Mouse (Mus musculus) c-Kit-negative CD71-positive TER-119-positive erythroid progenitor cells, embryonic 14.5 days (primary cell): ENCODE data around the gene Abcg5.

Experiments
- DNase-seq: peaks from one replicate; pipeline ENCODE4 v3.0.0-alpha.2; 2013; ENCODE audit warnings: low read depth, low spot score

Gene Abcg5

DNA sequence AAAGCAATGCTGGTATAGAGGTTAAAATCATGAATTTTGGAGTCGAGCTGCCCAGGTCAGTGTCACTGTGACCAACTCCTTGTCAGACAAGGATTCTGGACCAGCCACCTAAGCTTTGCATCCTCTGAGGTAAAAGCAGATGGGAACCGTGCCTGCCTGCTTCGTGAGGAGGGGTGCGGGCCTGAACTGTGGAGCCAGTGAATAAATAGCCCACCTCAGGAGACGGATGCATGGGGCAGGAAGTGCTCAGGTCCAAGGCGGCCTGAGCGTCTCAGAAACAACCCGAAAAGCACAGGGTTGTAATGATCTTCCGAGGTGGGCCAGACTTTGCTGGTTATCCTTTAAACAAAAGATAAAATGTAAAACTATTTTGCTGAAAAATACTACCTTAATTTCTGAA lies 37.7 kb downstream of the Abcg5 start:
- DNase-seq = no peak

DNA sequence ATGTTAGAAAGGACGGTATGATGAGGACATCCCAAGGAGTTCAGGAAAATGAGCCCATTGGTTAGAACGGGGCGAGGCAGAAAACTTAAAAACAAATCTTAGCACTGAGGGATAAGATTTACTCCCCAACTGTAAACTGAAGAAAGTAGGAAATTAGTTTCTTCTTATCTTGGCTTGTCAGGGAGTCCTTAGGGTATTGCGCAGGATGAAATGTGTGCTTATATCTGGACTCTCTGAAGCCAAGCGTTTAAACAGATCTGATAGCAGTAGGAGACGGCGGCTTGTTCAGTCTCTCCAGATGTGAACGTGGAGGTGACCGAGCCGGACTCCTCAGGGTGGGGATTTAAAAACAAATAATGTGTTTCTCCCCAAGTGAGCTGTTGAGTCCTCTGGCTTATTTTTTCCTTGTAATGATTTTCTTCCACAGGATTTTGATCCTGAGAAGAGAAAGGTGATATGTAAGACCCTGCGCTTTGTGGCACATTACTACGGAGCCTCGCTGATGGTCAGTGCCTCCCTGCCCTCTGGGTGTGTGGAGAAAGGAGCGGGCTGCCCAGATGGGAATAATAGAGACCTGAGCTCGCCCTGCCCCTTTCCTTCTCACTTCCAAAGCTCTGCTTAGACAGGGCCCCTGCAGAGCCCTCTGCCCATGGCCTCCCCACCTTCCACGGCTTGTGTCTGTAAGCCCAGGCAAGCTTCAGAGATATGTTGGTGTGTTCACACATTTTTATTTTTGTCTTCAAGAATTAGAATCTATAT lies 38.3 kb downstream of the Abcg5 start:
- DNase-seq = no peak

DNA sequence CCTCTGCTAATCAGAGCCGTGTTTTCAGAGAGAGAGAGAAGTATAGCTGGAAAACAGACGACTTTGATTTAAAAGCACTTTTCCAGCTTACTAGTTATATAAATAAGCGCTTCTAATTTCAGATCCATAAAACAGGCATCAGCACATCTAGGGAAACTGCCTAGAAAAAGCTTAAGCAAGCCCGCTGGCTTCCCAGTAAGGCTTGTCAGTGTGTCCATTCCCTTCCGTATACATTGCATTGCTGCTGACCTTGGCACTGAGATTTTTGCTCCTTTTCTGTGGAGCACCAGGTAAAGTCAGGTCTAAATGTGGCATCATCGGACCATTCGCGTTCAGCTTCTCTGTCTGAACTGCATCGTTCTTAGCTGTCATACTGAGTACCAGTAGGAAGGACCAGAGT lies 40.5 kb downstream of the Abcg5 start:
- DNase-seq = no peak

DNA sequence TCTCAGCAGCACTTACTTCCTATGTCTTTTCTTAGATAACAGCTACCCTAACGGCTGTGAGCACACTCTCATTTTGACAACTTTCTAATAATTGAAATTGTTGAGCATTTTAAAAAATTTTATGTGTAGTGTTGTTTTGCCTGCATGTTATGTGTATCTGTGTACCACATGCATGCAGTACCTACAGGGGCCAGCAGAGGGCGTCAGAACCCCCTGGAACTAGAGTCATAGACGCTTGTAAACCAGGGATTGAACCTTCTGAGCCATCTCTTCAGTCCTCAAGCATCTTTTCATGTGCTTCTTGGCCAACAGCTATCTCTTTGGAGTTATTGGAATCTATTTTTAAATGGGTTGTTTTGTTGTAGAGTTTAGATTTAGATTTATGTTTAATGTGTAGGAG lies 40.9 kb downstream of the Abcg5 start:
- peak; percentile 32 for DNase-seq

DNA sequence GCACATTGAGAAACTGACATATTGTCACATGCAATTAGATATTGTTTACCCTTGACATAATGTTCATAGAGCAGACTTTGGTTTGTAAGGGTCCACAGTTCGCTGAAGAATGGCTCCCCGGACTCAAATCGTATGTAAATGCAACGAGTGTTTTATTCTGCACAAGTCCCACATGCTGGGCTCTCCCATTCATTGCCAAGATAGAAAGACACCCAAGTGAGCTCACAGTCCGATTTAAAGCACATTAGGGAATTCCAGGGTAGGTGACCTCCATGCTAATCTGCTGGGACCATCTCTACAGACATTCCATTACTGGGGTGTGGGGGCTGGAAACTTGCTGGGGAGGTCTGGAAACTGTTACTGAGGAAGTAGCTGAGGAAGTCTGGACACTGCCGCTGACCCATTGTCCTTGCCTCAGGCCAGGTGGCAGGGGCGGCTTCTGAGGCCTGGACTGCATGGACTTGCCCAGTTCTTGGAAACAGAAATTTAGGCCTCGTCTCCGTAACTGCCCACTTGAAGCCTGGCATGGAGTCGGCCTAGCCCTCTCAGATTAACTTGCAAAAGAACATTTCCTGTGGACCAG lies 42.9 kb downstream of the Abcg5 start:
- no peak for DNase-seq

DNA sequence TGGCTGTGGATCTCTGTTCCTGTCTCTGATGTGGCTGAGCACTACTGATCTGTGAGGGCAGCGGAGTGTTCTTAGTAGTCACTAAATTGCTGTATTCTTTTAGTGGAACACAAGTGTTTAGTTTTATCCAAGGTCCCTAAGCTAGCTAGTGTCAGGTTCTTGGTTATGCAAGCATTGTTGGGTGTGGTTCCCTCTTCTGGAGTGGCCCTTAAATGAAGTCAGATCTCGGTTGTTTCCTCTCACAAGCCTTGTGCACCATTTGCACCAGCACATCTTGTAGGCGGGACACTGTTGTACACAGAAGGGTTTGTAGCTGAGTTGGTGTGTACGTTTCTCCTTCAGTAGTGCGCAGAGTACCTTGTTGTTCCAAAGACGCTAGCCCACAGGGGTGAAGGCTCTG lies 44.8 kb downstream of the Abcg5 start:
- no peak for DNase-seq

DNA sequence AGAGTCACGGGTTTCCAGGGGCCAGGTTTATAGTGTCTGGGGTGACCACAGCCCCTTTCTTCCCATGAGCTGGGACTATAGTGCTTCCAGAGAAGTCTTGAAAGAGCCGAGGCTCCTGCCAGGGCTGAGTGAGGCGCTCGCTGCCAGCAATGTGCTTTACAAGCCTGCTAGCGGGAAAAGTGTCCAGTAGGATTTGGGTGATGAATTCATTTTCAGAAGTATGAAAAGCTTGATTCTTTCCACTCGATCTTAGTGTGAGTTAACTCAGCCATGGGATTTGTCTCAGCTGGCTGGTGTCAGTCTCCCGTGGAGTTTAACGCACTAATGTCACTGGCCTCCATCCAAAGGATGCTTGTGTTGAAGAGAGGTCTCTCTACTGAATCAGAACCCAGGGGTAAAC lies 46.5 kb downstream of the Abcg5 start:
- DNase-seq = no peak

DNA sequence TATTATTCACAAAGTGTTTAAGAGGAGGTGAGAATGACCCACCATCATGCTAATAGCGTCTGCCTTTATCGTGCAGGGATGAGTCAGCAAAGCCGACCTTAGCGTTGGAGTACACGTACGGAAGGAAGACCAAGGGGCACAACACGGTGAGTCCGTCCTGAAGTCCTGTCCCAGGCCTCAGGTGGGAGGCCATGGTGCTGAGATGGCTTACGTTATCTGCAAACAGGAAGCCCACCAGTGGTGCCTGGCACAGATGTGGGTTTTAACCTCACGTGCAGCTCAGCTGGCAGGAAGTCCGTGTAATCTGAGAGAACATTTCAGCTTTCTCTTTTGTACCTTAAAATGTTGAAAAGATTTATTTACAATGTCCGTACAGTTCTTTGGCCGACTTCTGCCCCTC lies 49.4 kb downstream of the Abcg5 start:
- no peak for DNase-seq

DNA sequence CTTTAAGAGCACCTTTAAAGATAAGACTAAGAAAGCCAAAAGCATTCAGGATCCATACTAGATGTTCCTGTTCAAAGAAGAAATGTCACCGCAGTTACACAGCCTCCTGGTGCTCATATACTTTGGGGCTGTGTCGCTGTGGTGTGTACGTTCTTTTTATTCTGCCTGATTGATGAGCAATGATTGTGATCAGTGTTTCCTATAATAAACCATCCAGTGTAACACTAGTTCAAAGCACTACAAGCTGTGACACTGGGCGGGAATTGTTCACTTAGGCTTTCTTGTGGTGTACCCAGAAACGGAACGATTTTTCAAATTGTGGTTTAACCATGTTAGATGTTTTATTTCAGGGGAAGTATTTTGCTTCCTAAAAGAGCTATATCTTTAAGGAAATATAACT lies 51.0 kb downstream of the Abcg5 start:
- no peak for DNase-seq

DNA sequence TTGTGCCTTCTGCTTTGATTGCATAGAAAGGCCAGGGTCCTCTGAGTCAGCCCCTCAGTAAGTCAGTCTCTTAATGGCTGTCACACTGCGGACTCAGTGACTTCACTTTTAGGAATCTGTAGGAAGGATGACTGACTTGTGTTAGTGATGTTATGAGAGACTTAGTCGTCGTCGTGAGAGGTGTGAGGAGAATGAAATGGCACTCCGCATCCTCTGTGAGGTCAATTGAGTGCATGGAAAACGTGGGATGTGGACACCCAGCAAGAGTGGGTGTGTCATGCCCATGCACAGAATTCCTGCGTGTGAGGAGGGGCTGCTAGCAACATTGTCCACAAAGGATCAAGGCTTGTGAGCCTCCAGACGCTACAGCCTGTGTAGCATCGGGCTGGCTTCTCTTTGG lies 54.2 kb downstream of the Abcg5 start:
- DNase-seq = no peak

DNA sequence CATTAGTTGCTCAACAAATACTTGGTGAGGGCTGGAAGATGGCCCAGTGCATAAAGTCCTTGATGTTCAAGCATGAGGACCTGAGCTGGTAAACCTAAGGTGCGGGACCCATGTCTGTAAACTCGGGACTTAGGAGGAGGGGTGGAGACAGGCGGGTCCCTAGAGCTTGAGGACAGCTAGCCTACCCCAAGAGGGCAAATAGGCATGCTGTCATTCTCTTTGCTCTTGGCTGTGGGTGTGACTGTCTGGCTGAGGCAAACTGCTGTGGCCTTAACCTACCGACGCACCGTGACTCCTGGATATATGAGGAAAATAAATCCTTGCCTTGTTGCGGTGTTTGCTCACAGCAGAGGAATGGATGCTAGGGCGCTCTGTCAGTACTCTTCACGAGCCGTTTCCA lies 55.1 kb downstream of the Abcg5 start:
- no peak for DNase-seq

DNA sequence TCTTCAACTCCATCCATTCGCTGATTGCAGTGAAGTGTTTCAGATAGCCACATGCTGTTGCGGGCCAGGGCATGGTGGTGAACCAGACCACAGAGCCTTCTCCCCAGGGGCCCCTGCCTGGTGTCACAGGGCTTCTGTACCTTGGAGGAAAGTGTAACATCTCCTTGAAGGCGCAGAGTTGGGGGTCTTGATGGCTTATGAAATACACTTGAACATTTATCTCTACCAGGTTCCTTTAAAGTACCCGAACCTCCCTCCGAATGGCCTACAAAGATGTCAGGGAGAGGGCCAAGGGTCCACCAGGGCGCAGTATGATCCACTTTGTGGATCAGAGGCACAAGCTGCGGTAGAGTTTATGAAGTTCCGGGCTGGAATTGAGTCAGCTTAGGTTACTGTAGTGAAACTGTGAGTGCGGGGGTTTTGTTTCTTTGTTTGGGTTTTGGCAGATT lies 55.9 kb downstream of the Abcg5 start:
- no peak for DNase-seq

DNA sequence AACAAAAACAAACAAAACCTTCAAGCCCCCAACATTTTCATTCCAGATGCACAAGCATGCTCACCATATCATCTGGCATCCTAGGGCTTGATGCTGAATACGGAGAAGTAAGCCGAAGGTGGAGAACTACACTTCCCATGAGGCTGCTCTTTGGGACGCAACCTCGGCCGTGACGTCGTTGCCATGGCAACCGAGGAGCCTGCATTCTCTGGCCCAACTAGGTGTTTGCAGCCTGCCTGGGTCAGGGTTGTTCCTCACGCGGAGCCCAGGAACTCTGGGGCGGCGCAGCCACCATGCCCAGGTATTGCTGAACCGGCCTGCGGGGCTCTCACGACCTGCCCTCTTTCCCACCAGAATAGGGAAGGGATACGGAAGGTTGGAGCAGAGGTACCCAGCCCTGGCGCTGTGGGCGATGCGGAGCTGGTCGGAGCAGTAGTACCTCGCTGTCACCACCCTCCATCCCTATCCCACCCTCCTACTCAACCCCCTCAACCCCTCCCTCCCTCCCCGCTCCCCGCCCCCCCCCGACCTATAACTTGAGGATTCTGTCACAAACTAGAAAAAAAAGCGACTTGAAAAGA lies 56.4 kb downstream of the Abcg5 start, which contains the start of gene Dync2li1:
Gene Dync2li1 (plus strand): TSS at position 221 of the 581 bp plus-strand sequence.
- DNase-seq = peak; percentile 6

DNA sequence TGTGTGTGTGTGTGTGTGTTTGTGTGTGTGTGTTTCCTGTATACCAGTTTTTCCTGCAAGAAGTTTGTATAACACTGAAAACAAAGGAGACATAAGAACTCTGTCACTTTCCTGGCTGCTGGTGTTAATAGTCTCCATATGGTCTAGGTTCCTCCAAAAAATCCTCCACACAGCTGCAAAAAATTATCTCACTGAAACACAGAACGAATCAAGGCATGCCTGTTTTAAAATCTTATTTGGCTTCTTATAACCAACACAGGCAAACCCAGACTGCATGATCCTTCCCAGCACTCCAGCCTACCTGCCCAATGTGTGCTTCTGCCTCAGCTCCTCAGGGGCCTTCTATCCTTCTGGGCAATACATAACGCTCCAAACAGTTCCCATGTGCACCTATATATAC lies 59.9 kb downstream of the Abcg5 start:
- no peak for DNase-seq

DNA sequence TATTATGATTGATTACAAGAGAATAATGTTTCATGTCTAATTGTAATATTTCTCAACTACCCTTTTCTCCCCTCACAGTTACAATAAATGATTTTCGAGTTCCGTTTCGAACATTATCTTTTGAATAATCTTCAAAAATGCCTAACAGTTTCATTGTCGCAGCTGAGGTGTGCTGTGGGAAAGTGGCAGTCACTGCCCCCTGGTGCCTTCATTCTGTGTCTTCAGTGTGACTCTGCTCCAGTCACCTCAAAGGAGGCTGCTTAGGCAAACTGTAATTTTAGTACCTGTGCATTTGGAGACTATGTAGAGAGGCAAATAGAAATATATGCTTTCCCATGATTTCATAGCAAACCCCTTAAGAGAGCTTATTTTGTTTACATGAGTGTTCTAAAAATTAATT lies 60.8 kb downstream of the Abcg5 start:
- DNase-seq = no peak

DNA sequence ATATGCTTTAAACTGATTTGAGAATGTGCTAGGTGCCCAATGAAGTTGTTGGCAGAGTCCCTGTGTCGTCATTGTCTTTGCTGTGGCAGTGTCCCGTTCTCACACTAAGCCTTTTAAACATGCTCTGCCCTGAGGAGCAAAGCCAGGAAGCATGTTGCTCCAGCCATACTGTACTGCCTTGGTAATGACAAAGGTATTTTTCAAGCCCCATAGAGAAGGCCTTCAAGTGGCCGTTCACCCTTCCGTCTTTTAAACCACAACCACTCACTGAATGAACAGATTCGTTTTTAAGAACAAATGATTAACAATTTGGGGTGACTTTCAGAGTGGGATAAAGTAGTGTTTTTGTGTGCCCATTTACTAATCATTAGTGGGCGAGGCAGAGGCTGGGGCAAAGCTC lies 61.6 kb downstream of the Abcg5 start:
- no peak for DNase-seq

DNA sequence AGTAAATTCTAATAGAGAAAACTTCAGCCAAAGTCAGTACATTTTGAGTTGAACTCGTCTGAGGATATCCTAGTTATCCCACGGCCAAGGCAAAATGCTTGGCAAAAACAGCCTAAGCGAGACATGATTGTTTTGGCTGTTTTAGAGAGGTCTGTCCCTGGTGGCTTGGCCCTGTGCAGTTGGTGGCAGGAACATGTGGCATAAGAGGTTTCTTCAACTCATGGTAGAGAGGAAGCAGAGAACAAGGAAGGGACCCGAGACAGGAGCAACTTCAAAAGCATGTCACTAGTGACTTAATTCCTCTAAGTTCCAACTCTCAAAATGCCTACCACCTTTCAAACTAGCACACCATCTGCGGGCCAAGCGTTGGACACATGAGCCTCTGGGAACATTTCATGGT lies 62.2 kb downstream of the Abcg5 start:
- no peak for DNase-seq

DNA sequence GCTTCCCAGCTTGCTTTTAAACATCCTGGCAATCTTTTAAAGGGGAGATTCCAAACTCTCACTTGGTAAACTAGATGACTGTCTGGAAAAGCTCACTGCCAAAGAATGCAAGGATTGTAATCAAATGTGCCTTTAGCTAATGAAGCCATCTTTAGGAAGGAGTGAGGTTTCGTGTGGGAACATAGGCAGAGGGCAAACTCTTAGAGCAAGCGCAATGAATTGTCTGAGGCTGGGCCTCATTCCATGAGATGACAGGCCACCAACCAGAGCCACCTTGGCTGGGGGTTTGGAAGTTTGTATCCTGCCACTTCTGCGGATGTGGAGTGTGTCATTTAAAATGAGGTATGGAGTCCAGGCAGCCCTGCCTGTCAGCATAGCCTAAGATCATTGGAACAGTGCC lies 62.7 kb downstream of the Abcg5 start:
- no peak for DNase-seq

DNA sequence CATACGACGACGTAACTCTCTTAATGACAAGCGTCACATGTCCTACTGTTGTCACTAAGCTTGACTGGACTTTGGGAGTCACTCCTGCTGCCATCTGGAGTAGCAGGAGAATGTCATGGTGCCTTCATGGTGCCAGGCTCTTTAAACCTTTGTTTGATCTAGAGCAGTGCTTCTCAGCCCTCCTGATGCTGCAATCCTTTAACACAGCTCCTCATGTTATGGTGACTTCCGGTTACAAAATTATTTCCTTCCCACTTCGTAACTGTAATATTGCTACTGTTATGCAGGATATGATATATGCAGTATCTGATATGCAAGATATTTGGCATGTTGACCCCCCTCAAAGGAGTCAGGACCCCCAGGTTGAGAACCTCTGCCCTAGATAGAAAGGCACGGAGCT lies 63.7 kb downstream of the Abcg5 start:
- DNase-seq = no peak

DNA sequence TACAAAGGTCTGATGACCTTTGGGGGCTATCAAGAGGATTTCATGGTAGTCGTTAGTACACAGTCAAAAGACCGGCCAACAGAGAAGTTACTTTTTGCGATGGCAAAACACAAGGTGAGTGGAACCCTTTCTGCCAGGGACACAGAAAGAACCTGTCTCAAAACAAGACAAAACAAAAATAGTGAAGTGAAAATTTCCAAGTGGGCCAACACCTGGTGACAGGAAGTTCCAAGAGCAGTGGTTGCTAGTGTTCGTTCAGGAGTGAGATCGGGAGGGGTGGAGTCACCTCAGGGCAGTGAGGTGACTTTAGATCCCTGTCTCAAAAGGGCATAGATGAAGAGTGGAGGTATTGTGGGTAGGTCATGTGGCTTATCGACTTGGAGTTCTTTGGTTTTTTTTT lies 64.9 kb downstream of the Abcg5 start:
- no peak for DNase-seq

DNA sequence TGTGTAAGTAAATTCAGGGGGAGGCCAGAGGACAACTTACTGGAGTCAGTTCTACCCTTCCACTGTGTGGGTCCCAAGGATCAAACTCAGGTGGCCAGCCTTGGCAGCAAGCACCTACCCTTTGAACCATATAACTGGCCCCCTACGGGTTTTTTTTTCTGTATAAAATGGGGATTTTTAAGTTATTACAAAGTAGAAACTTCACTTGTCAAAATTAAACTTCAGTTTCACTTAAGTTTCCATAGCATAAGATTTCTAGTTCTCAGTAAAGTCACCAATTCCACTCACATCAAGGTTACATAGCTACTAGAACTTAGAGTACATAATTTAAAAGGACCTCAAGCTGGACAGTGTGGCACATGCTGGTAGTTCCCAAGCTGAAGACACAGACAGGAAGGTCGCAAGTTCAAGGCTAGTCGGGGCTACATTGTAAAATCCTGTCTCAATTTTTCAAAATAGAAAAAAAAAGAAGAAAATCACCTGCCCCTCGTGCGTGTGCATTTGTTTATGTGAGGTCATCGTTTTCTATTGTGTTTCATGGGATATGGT lies 66.2 kb downstream of the Abcg5 start:
- DNase-seq = no peak

DNA sequence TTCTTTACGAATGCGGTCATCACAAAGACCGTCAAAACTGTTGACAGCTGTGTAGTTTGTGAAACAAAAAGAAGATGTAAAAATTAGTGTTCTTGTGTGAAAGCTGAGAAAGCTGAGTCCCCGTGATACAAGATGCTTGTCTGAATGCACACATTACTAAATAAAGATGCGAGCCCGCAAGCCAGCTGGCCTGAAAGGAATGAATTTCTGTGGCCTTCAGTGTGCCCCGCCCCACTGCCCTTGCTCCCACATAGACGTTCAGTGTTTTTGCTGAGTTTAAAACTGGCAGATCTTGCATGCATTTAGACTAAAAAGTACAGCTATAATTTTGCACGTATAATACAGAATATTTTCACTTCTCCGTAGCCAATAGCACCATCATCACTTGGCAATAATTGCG lies 67.0 kb downstream of the Abcg5 start:
- DNase-seq = no peak

DNA sequence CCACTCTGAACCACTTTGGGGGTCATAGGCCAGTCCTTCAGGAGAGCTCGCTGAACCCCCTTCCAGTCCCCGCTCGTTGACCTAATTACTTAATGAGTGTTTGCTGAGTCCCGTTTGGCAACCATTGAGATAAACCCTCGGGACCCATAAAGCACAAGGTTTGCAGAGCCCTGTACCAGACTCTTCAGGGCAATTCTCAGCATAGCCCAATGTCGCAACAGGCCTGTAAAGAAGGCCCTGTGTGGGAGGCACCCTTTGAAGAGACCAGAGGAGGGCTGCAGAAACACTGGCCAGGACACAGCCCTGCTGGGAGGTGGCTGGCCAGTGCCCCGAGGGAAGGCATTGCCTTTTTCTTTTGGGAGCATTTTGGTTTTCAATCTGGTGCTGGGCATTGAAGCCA lies 70.8 kb downstream of the Abcg5 start:
- DNase-seq = no peak
